Mouse (Mus musculus) heart, embryonic 16.5 days (tissue): Measurements from ENCODE around the gene Zbtb8a. TPM values are rescaled to one million over a fixed set of nuclear protein-coding genes. Genes with fewer than 3 reads are reported as not detected.
"Not testable (repeated sequence)": the region's sequence is repeated elsewhere in the genome, so short reads cannot be mapped to it uniquely, and the experiment has no call there.

ENCODE experiments used
- ATAC-seq: fragments of 200-750 bp; cut with Nextera tagmentation; replicated peaks from 2 replicates; pipeline ENCODE4 v1.8.0; 2017; ENCODE audit warnings: moderate number of reproducible peaks; ENCODE audit not compliant: insufficient read depth, low FRiP score; ENCODE audit errors: extremely low read depth
- H3K27ac ChIP-seq: fragments of 300-500 bp; sonication (generic); 2 replicates; pipeline ENCODE4 v1.5.1; 2014; ENCODE audit warnings: mild to moderate bottlenecking, low read length, control low read depth, moderate library complexity
- H3K27me3 ChIP-seq: fragments of 300-500 bp; sonication (generic); 2 replicates; pipeline ENCODE4 v1.6.1; 2014; ENCODE audit warnings: low read length, mixed read lengths; ENCODE audit not compliant: control insufficient read depth, insufficient read depth
- H3K36me3 ChIP-seq: fragments of 300-500 bp; sonication (generic); 2 replicates; pipeline ENCODE4 v1.6.1; 2014; ENCODE audit not compliant: control insufficient read depth, insufficient read depth
- H3K4me1 ChIP-seq: fragments of 300-500 bp; sonication (generic); 2 replicates; pipeline ENCODE4 v1.6.1; 2014; ENCODE audit warnings: low read length, mixed read lengths; ENCODE audit not compliant: control insufficient read depth, insufficient read depth
- H3K4me2 ChIP-seq: fragments of 300-500 bp; sonication (generic); 2 replicates; pipeline ENCODE4 v1.6.1; 2014; ENCODE audit warnings: low read depth, mild to moderate bottlenecking, control low read depth, low read length
- H3K4me3 ChIP-seq: fragments of 300-500 bp; sonication (generic); 2 replicates; pipeline ENCODE4 v1.5.1; 2014; ENCODE audit warnings: mild to moderate bottlenecking, control low read depth, low read length
- H3K9ac ChIP-seq: fragments of 300-500 bp; sonication (generic); 2 replicates; pipeline ENCODE4 v1.6.1; 2014; ENCODE audit warnings: low read length, control low read depth
- H3K9me3 ChIP-seq: fragments of 300-500 bp; sonication (generic); replicated peaks from 2 replicates; pipeline ENCODE4 v1.6.1; 2016; ENCODE audit warnings: low read length; ENCODE audit not compliant: control insufficient read depth
- WGBS: fragments of 180-500 bp; shearing (Covaris S2); extraction: QIAGEN DNeasy Blood & Tissue Kit; methylation state at CpG from one replicate; pipeline ENCODE4 v1.1.7; 2014; 5-methylcytosine and 5-hydroxymethylcytosine counted together
- polyA plus RNA-seq: library from polyadenylated mRNA; unstranded; fragments of >200 nt; fragmentation: Nextera tagmentation; extraction: Ambion mirVana; gene quantifications from 2 replicates; pipeline ENCODE4 v1.2.1, GENCODE M21; 2015

The Zbtb8a gene
- polyA plus RNA-seq, result 10.1 and 11.3 TPM in 2 replicates

GRCm38 (mm10) chr4:129377601-129378390 lies at the start of gene Zbtb8a:
Gene Zbtb8a, minus strand, starts transcription at chr4:129378116.
- H3K27ac ChIP-seq, result peak within 1 kb of the TSS; percentile 85
- peak within 1 kb of the TSS; percentile 83 for H3K4me3 ChIP-seq
- no peaks in the 10 kb centered on the region for H3K36me3 ChIP-seq
- peak within 1 kb of the TSS; percentile 94 for H3K4me2 ChIP-seq
- ATAC-seq, result peak; percentile 75
- peaks cover 3% of the 10 kb centered on the region; the same call in 1 of the 2 replicates for H3K4me1 ChIP-seq
- H3K27me3 ChIP-seq, result no peaks in the 10 kb centered on the region
- H3K9ac ChIP-seq, result peak within 1 kb of the TSS; percentile 90
- 2% methylated on average over 65 of the region's 65 CpGs for WGBS
- H3K9me3 ChIP-seq, result no peaks in the 10 kb centered on the region

- no peak for ATAC-seq
- no peak overlapping the region for H3K9ac ChIP-seq
- no peaks in the 10 kb centered on the region for H3K36me3 ChIP-seq
- WGBS, result 70% methylated on average over 5 of the region's 5 CpGs
- H3K4me1 ChIP-seq, result peaks cover 4% of the 10 kb centered on the region; the same call in 1 of the 2 replicates
- no peak overlapping the region for H3K4me3 ChIP-seq
- H3K27me3 ChIP-seq, result no peaks in the 10 kb centered on the region
- no peak overlapping the region for H3K4me2 ChIP-seq
- H3K27ac ChIP-seq, result no peak overlapping the region
- H3K9me3 ChIP-seq, result no peaks in the 10 kb centered on the region
These were observed 40.4 kb upstream of the Zbtb8a start for GRCm38 (mm10) chr4:129418321-129418720.

- Histone ChIP-seq H3K27ac (no peak overlapping the region), H3K4me3 (no peak overlapping the region), H3K4me2 (no peak overlapping the region), H3K27me3 (no peaks in the 10 kb centered on the region), H3K36me3 (no peaks in the 10 kb centered on the region), H3K9me3 (no peaks in the 10 kb centered on the region), H3K9ac (no peak overlapping the region), H3K4me1 (peaks cover 4% of the 10 kb centered on the region; the same call in 1 of the 2 replicates)
- no peak for ATAC-seq
- WGBS, result 14% methylated on average over 5 of the region's 5 CpGs
These were observed 38.6 kb upstream of the Zbtb8a start for GRCm38 (mm10) chr4:129416478-129416877.

GRCm38 (mm10) chr4:129415892-129416291 lies 38.0 kb upstream of the Zbtb8a start:
- ATAC-seq, result no peak
- H3K4me2 ChIP-seq, result no peak overlapping the region
- no peaks in the 10 kb centered on the region for H3K9me3 ChIP-seq
- H3K9ac ChIP-seq, result no peak overlapping the region
- no peak overlapping the region for H3K4me3 ChIP-seq
- no peak overlapping the region for H3K27ac ChIP-seq
- no peaks in the 10 kb centered on the region for H3K27me3 ChIP-seq
- WGBS, result 92% methylated on average over 5 of the region's 5 CpGs
- peaks cover 4% of the 10 kb centered on the region; the same call in 1 of the 2 replicates for H3K4me1 ChIP-seq
- H3K36me3 ChIP-seq, result no peaks in the 10 kb centered on the region

- Histone ChIP-seq H3K27me3 (no peaks in the 10 kb centered on the region), H3K4me1 (no peaks in the 10 kb centered on the region), H3K4me2 (no peak overlapping the region), H3K9me3 (no peaks in the 10 kb centered on the region), H3K27ac (no peak overlapping the region), H3K36me3 (no peaks in the 10 kb centered on the region), H3K9ac (no peak overlapping the region), H3K4me3 (no peak overlapping the region)
- no peak for ATAC-seq
These were observed 33.1 kb upstream of the Zbtb8a start for GRCm38 (mm10) chr4:129410991-129411390.

GRCm38 (mm10) chr4:129410532-129410931 lies 32.6 kb upstream of the Zbtb8a start:
- H3K4me2 ChIP-seq, H3K9ac ChIP-seq, H3K27me3 ChIP-seq, H3K27ac ChIP-seq, H3K4me3 ChIP-seq, H3K36me3 ChIP-seq, H3K4me1 ChIP-seq, ATAC-seq, H3K9me3 ChIP-seq: not testable (repeated sequence)
- WGBS, result 88% methylated on average over 3 of the region's 3 CpGs

- peak overlapping the region; percentile 57 for H3K4me2 ChIP-seq
- H3K9ac ChIP-seq, result peak overlapping the region; percentile 10
- H3K36me3 ChIP-seq, result no peaks in the 10 kb centered on the region
- no peak overlapping the region for H3K27ac ChIP-seq
- H3K4me3 ChIP-seq, result peak overlapping the region; percentile 38
- 3% methylated on average over 25 of the region's 25 CpGs for WGBS
- ATAC-seq, result peak; percentile 76
- no peaks in the 10 kb centered on the region for H3K27me3 ChIP-seq
- no peaks in the 10 kb centered on the region for H3K9me3 ChIP-seq
- H3K4me1 ChIP-seq, result no peaks in the 10 kb centered on the region
These were observed 28.5 kb upstream of the Zbtb8a start for GRCm38 (mm10) chr4:129406447-129406846.

GRCm38 (mm10) chr4:129399813-129400212 lies 21.9 kb upstream of the Zbtb8a start:
- H3K4me2 ChIP-seq, result no peak overlapping the region
- no peaks in the 10 kb centered on the region for H3K36me3 ChIP-seq
- no peaks in the 10 kb centered on the region for H3K27me3 ChIP-seq
- ATAC-seq, result no peak
- H3K4me3 ChIP-seq, result no peak overlapping the region
- WGBS, result 77% methylated on average over 4 of the region's 4 CpGs
- H3K4me1 ChIP-seq, result no peaks in the 10 kb centered on the region
- no peaks in the 10 kb centered on the region for H3K9me3 ChIP-seq
- no peak overlapping the region for H3K27ac ChIP-seq
- no peak overlapping the region for H3K9ac ChIP-seq

- WGBS, result 70% methylated on average over 3 of the region's 3 CpGs
- Histone ChIP-seq H3K9me3 (no peaks in the 10 kb centered on the region), H3K9ac (no peak overlapping the region), H3K4me1 (no peaks in the 10 kb centered on the region), H3K36me3 (no peaks in the 10 kb centered on the region), H3K4me3 (no peak overlapping the region), H3K27ac (no peak overlapping the region), H3K4me2 (no peak overlapping the region), H3K27me3 (no peaks in the 10 kb centered on the region)
- ATAC-seq, result no peak
These were observed 19.0 kb upstream of the Zbtb8a start for GRCm38 (mm10) chr4:129396960-129397359.
